Mouse (Mus musculus): ENCODE data around the gene Mars. TPM values are rescaled to one million over a fixed set of nuclear protein-coding genes. Genes with fewer than 3 reads are reported as not detected.

The Mars gene
- polyA plus RNA-seq, 1 experiment from 2014 or later: 112 TPM

- peak overlapping the region; percentile 81 for H3K9ac ChIP-seq
- peaks cover 50% of the 10 kb centered on the region for H3K36me3 ChIP-seq (replicated peaks)
- peak overlapping the region; percentile 83 for H3K4me3 ChIP-seq (replicated peaks)
- peak overlapping the region; percentile 84 for H3K4me2 ChIP-seq
- H3K9me3 ChIP-seq (replicated peaks): no peaks in the 10 kb centered on the region
- no peaks in the 10 kb centered on the region for H3K27me3 ChIP-seq
- under 1% methylated on average over 19 of the region's 19 CpGs for whole genome bisulfite sequencing (ENCODE audit: insufficient replicate concordance)
- peaks cover 64% of the 10 kb centered on the region for H3K4me1 ChIP-seq (replicated peaks)
- H3K27ac ChIP-seq (replicated peaks): peak overlapping the region; percentile 98
- peak; percentile 44 for ATAC-seq (ENCODE audit: insufficient read depth)
Measured at GRCm38 (mm10) chr10:127290930-127291880, 20.4 kb downstream of the Mars start.

GRCm38 (mm10) chr10:127290307-127290929 is 21.2 kb downstream of the Mars start:
- H3K27ac ChIP-seq (replicated peaks): peak overlapping the region; percentile 98
- ATAC-seq (ENCODE audit: insufficient read depth): peak; percentile 77
- WGBS (ENCODE audit: insufficient replicate concordance): under 1% methylated on average over 47 of the region's 47 CpGs
- peaks cover 67% of the 10 kb centered on the region for H3K4me1 ChIP-seq (replicated peaks)
- peaks cover 50% of the 10 kb centered on the region for H3K36me3 ChIP-seq (replicated peaks)
- H3K4me2 ChIP-seq: peak overlapping the region; percentile 84
- H3K4me3 ChIP-seq (replicated peaks): peak overlapping the region; percentile 83
- H3K27me3 ChIP-seq: no peaks in the 10 kb centered on the region
- H3K9me3 ChIP-seq (replicated peaks): no peaks in the 10 kb centered on the region
- H3K9ac ChIP-seq: peak overlapping the region; percentile 85

GRCm38 (mm10) chr10:127289573-127290191 is 21.9 kb downstream of the Mars start:
- peak overlapping the region; percentile 84 for H3K4me2 ChIP-seq
- peak overlapping the region; percentile 85 for H3K9ac ChIP-seq
- H3K4me1 ChIP-seq (replicated peaks): peaks cover 71% of the 10 kb centered on the region
- H3K27ac ChIP-seq (replicated peaks): peak overlapping the region; percentile 98
- H3K9me3 ChIP-seq (replicated peaks): no peaks in the 10 kb centered on the region
- WGBS (ENCODE audit: insufficient replicate concordance): under 1% methylated on average over 15 of the region's 15 CpGs
- H3K4me3 ChIP-seq (replicated peaks): peak overlapping the region; percentile 83
- ATAC-seq (ENCODE audit: insufficient read depth): peak; percentile 39
- H3K36me3 ChIP-seq (replicated peaks): peaks cover 50% of the 10 kb centered on the region
- no peaks in the 10 kb centered on the region for H3K27me3 ChIP-seq

- Histone ChIP-seq H3K4me3 (replicated peaks) (peak within 1 kb of the TSS; percentile 83), H3K27me3 (no peaks in the 10 kb centered on the region), H3K36me3 (replicated peaks) (peaks cover 50% of the 10 kb centered on the region), H3K9me3 (replicated peaks) (no peaks in the 10 kb centered on the region), H3K4me2 (peak within 1 kb of the TSS; percentile 84), H3K27ac (replicated peaks) (peak within 1 kb of the TSS; percentile 98), H3K9ac (peak within 1 kb of the TSS; percentile 85), H3K4me1 (replicated peaks) (peaks cover 66% of the 10 kb centered on the region)
- ATAC-seq (ENCODE audit: insufficient read depth): peak; percentile 49
- under 1% methylated on average over 43 of the region's 65 CpGs for WGBS (ENCODE audit: insufficient replicate concordance)
Measured at GRCm38 (mm10) chr10:127288800-127289572, 22.6 kb downstream of the Mars start, which contains the start of gene Mbd6. Mbd6 (minus strand) TSS chr10:127289018.

- Histone ChIP-seq H3K4me2 (peak overlapping the region; percentile 84), H3K27me3 (no peaks in the 10 kb centered on the region), H3K27ac (replicated peaks) (peak overlapping the region; percentile 98), H3K36me3 (replicated peaks) (peaks cover 50% of the 10 kb centered on the region), H3K9ac (peak overlapping the region; percentile 85), H3K4me3 (replicated peaks) (peak overlapping the region; percentile 83), H3K9me3 (replicated peaks) (no peaks in the 10 kb centered on the region), H3K4me1 (replicated peaks) (peaks cover 60% of the 10 kb centered on the region)
- ATAC-seq (ENCODE audit: insufficient read depth): peak; percentile 1
- WGBS (ENCODE audit: insufficient replicate concordance): 0% methylated on average over 24 of the region's 28 CpGs
Measured at GRCm38 (mm10) chr10:127288328-127288799, 23.2 kb downstream of the Mars start.

GRCm38 (mm10) chr10:127287936-127288293 is 23.7 kb downstream of the Mars start:
- 0% methylated on average over 3 of the region's 3 CpGs for WGBS (ENCODE audit: insufficient replicate concordance)
- H3K27me3 ChIP-seq: no peaks in the 10 kb centered on the region
- H3K4me3 ChIP-seq (replicated peaks): peak overlapping the region; percentile 83
- peak overlapping the region; percentile 85 for H3K9ac ChIP-seq
- ATAC-seq (ENCODE audit: insufficient read depth): no peak
- no peaks in the 10 kb centered on the region for H3K9me3 ChIP-seq (replicated peaks)
- peak overlapping the region; percentile 98 for H3K27ac ChIP-seq (replicated peaks)
- peaks cover 58% of the 10 kb centered on the region for H3K4me1 ChIP-seq (replicated peaks)
- H3K4me2 ChIP-seq: peak overlapping the region; percentile 84
- H3K36me3 ChIP-seq (replicated peaks): peaks cover 50% of the 10 kb centered on the region

- 64% methylated on average over 15 of the region's 15 CpGs for WGBS (ENCODE audit: insufficient replicate concordance)
- Histone ChIP-seq H3K27ac (replicated peaks) (peak overlapping the region; percentile 98), H3K36me3 (replicated peaks) (peaks cover 51% of the 10 kb centered on the region), H3K4me1 (replicated peaks) (peaks cover 58% of the 10 kb centered on the region), H3K27me3 (no peaks in the 10 kb centered on the region), H3K4me3 (replicated peaks) (peak overlapping the region; percentile 83), H3K9me3 (replicated peaks) (no peaks in the 10 kb centered on the region), H3K9ac (peak overlapping the region; percentile 85), H3K4me2 (peak overlapping the region; percentile 84)
- no peak for ATAC-seq (ENCODE audit: insufficient read depth)
Measured at GRCm38 (mm10) chr10:127287271-127287935, 24.2 kb downstream of the Mars start.

- ATAC-seq (ENCODE audit: insufficient read depth): no peak
- no peak overlapping the region; the same call in 1 of the 2 replicates for H3K9ac ChIP-seq
- peaks cover 51% of the 10 kb centered on the region for H3K4me1 ChIP-seq (replicated peaks)
- H3K27me3 ChIP-seq: no peaks in the 10 kb centered on the region
- peaks cover 57% of the 10 kb centered on the region for H3K36me3 ChIP-seq (replicated peaks)
- peak overlapping the region; percentile 84 for H3K4me2 ChIP-seq
- peak overlapping the region; percentile 83; the same call in 1 of the 2 replicates for H3K4me3 ChIP-seq (replicated peaks)
- WGBS (ENCODE audit: insufficient replicate concordance): 60% methylated on average over 7 of the region's 7 CpGs
- no peaks in the 10 kb centered on the region for H3K9me3 ChIP-seq (replicated peaks)
- H3K27ac ChIP-seq (replicated peaks): peak overlapping the region; percentile 98
Measured at GRCm38 (mm10) chr10:127286730-127287129, 24.9 kb downstream of the Mars start.

GRCm38 (mm10) chr10:127286194-127286593 is 25.4 kb downstream of the Mars start:
- no peak overlapping the region for H3K4me3 ChIP-seq (replicated peaks)
- H3K4me1 ChIP-seq (replicated peaks): peaks cover 47% of the 10 kb centered on the region
- peak overlapping the region; percentile 30; the same call in 1 of the 2 replicates for H3K27ac ChIP-seq (replicated peaks)
- no peak for ATAC-seq (ENCODE audit: insufficient read depth)
- H3K9me3 ChIP-seq (replicated peaks): no peaks in the 10 kb centered on the region
- H3K4me2 ChIP-seq: peak overlapping the region; percentile 84; the same call in 1 of the 2 replicates
- H3K9ac ChIP-seq: no peak overlapping the region; the same call in 1 of the 2 replicates
- peaks cover 62% of the 10 kb centered on the region for H3K36me3 ChIP-seq (replicated peaks)
- H3K27me3 ChIP-seq: no peaks in the 10 kb centered on the region
- 73% methylated on average over 7 of the region's 7 CpGs for WGBS (ENCODE audit: insufficient replicate concordance)

- Histone ChIP-seq H3K4me1 (replicated peaks) (peaks cover 47% of the 10 kb centered on the region), H3K4me3 (replicated peaks) (no peak overlapping the region), H3K4me2 (no peak overlapping the region), H3K9me3 (replicated peaks) (no peaks in the 10 kb centered on the region), H3K9ac (no peak overlapping the region), H3K27ac (replicated peaks) (no peak overlapping the region), H3K36me3 (replicated peaks) (peaks cover 68% of the 10 kb centered on the region), H3K27me3 (no peaks in the 10 kb centered on the region)
- WGBS (ENCODE audit: insufficient replicate concordance): 88% methylated on average over 13 of the region's 13 CpGs
- no peak for ATAC-seq (ENCODE audit: insufficient read depth)
Measured at GRCm38 (mm10) chr10:127285644-127286043, 25.9 kb downstream of the Mars start.

All from liver, embryonic 15.5 days (tissue).